Mouse (Mus musculus): ENCODE measurements around the gene Inpp5k. TPM values are rescaled to one million over a fixed set of nuclear protein-coding genes. Genes with fewer than 3 reads are reported as not detected.

Inpp5k gene
- polyA plus RNA-seq, 1 experiment from 2014 or later = 30.7 TPM

GRCm38 (mm10) chr11:75660081-75660590 is 29.3 kb downstream of the Inpp5k start:
- H3K4me1 ChIP-seq (ENCODE audit: control insufficient read depth in 2 of 2, insufficient read depth in 2 of 2, low read length in 2 of 2) = peaks cover 11 to 18% of the 10 kb centered on the region in 2 experiments
- H3K9me3 ChIP-seq (ENCODE audit: control insufficient read depth, low read length) = no peaks in the 10 kb centered on the region
- no peak for ATAC-seq (ENCODE audit: insufficient number of reproducible peaks, insufficient read depth, low FRiP score, low read depth)
- no peak overlapping the region for H3K4me3 ChIP-seq (ENCODE audit: control insufficient read depth in 1 of 2, insufficient read depth in 1 of 2, low read depth in 1 of 2, low read length in 2 of 2)
- H3K27ac ChIP-seq (replicated peaks in 1 of 2; ENCODE audit: control insufficient read depth in 1 of 2, insufficient read depth in 1 of 2, low read depth in 2 of 2, low read length in 2 of 2) = no peak overlapping the region
- H3K27me3 ChIP-seq (ENCODE audit: control insufficient read depth, insufficient read depth, low read length) = no peaks in the 10 kb centered on the region
- H3K36me3 ChIP-seq (ENCODE audit: control insufficient read depth, insufficient read depth, low read length) = peaks cover 78% of the 10 kb centered on the region
- no peak overlapping the region for H3K9ac ChIP-seq (ENCODE audit: low read length)
- no peak overlapping the region for H3K4me2 ChIP-seq (ENCODE audit: low read length)
- 94% methylated on average over 12 of the region's 12 CpGs for WGBS

- peaks cover 7 to 14% of the 10 kb centered on the region in 2 experiments for H3K4me1 ChIP-seq (ENCODE audit: control insufficient read depth in 2 of 2, insufficient read depth in 2 of 2, low read length in 2 of 2)
- no peak overlapping the region for H3K4me3 ChIP-seq (ENCODE audit: control insufficient read depth in 1 of 2, insufficient read depth in 1 of 2, low read depth in 1 of 2, low read length in 2 of 2)
- H3K27ac ChIP-seq (replicated peaks in 1 of 2; ENCODE audit: control insufficient read depth in 1 of 2, insufficient read depth in 1 of 2, low read depth in 2 of 2, low read length in 2 of 2) = no peak overlapping the region
- WGBS = 87% methylated on average over 21 of the region's 21 CpGs
- peaks cover 89% of the 10 kb centered on the region for H3K36me3 ChIP-seq (ENCODE audit: control insufficient read depth, insufficient read depth, low read length)
- ATAC-seq (ENCODE audit: insufficient number of reproducible peaks, insufficient read depth, low FRiP score, low read depth) = no peak
- H3K4me2 ChIP-seq (ENCODE audit: low read length) = no peak overlapping the region
- no peaks in the 10 kb centered on the region for H3K27me3 ChIP-seq (ENCODE audit: control insufficient read depth, insufficient read depth, low read length)
- H3K9ac ChIP-seq (ENCODE audit: low read length) = no peak overlapping the region
- no peaks in the 10 kb centered on the region for H3K9me3 ChIP-seq (ENCODE audit: control insufficient read depth, low read length)
Observed at GRCm38 (mm10) chr11:75660941-75661800, 30.4 kb downstream of the Inpp5k start.

GRCm38 (mm10) chr11:75662131-75662530 is 31.3 kb downstream of the Inpp5k start:
- no peak overlapping the region for H3K4me2 ChIP-seq (ENCODE audit: low read length)
- 92% methylated on average over 7 of the region's 7 CpGs for WGBS
- peaks cover 98% of the 10 kb centered on the region for H3K36me3 ChIP-seq (ENCODE audit: control insufficient read depth, insufficient read depth, low read length)
- no peak overlapping the region for H3K4me3 ChIP-seq (ENCODE audit: control insufficient read depth in 1 of 2, insufficient read depth in 1 of 2, low read depth in 1 of 2, low read length in 2 of 2)
- H3K9me3 ChIP-seq (ENCODE audit: control insufficient read depth, low read length) = no peaks in the 10 kb centered on the region
- H3K4me1 ChIP-seq (ENCODE audit: control insufficient read depth in 2 of 2, insufficient read depth in 2 of 2, low read length in 2 of 2) = peaks cover 3 to 5% of the 10 kb centered on the region in 2 experiments
- no peak overlapping the region for H3K27ac ChIP-seq (replicated peaks in 1 of 2; ENCODE audit: control insufficient read depth in 1 of 2, insufficient read depth in 1 of 2, low read depth in 2 of 2, low read length in 2 of 2)
- H3K27me3 ChIP-seq (ENCODE audit: control insufficient read depth, insufficient read depth, low read length) = no peaks in the 10 kb centered on the region
- H3K9ac ChIP-seq (ENCODE audit: low read length) = no peak overlapping the region
- ATAC-seq (ENCODE audit: insufficient number of reproducible peaks, insufficient read depth, low FRiP score, low read depth) = no peak

- Histone ChIP-seq H3K4me3 (ENCODE audit: control insufficient read depth in 1 of 2, insufficient read depth in 1 of 2, low read depth in 1 of 2, low read length in 2 of 2) (no peak overlapping the region), H3K27me3 (ENCODE audit: control insufficient read depth, insufficient read depth, low read length) (no peaks in the 10 kb centered on the region), H3K4me2 (ENCODE audit: low read length) (no peak overlapping the region), H3K36me3 (ENCODE audit: control insufficient read depth, insufficient read depth, low read length) (peaks cover 99% of the 10 kb centered on the region), H3K9ac (ENCODE audit: low read length) (no peak overlapping the region), H3K27ac (replicated peaks in 1 of 2; ENCODE audit: control insufficient read depth in 1 of 2, insufficient read depth in 1 of 2, low read depth in 2 of 2, low read length in 2 of 2) (no peak overlapping the region), H3K4me1 (ENCODE audit: control insufficient read depth in 2 of 2, insufficient read depth in 2 of 2, low read length in 2 of 2) (no peaks in the 10 kb centered on the region), H3K9me3 (ENCODE audit: control insufficient read depth, low read length) (no peaks in the 10 kb centered on the region)
- WGBS = 92% methylated on average over 6 of the region's 6 CpGs
- ATAC-seq (ENCODE audit: insufficient number of reproducible peaks, insufficient read depth, low FRiP score, low read depth) = no peak
Observed at GRCm38 (mm10) chr11:75666296-75666695, 35.5 kb downstream of the Inpp5k start.

- Histone ChIP-seq H3K9ac (ENCODE audit: low read length) (no peak overlapping the region), H3K4me3 (ENCODE audit: control insufficient read depth in 1 of 2, insufficient read depth in 1 of 2, low read depth in 1 of 2, low read length in 2 of 2) (no peak overlapping the region), H3K4me2 (ENCODE audit: low read length) (no peak overlapping the region), H3K27me3 (ENCODE audit: control insufficient read depth, insufficient read depth, low read length) (no peaks in the 10 kb centered on the region), H3K27ac (replicated peaks in 1 of 2; ENCODE audit: control insufficient read depth in 1 of 2, insufficient read depth in 1 of 2, low read depth in 2 of 2, low read length in 2 of 2) (no peak overlapping the region), H3K9me3 (ENCODE audit: control insufficient read depth, low read length) (no peaks in the 10 kb centered on the region), H3K4me1 (ENCODE audit: control insufficient read depth in 2 of 2, insufficient read depth in 2 of 2, low read length in 2 of 2) (no peaks in the 10 kb centered on the region), H3K36me3 (ENCODE audit: control insufficient read depth, insufficient read depth, low read length) (peaks cover 99% of the 10 kb centered on the region)
- ATAC-seq (ENCODE audit: insufficient number of reproducible peaks, insufficient read depth, low FRiP score, low read depth) = no peak
- 78% methylated on average over 3 of the region's 3 CpGs for WGBS
Observed at GRCm38 (mm10) chr11:75668621-75669020, 37.8 kb downstream of the Inpp5k start.

- H3K36me3 ChIP-seq (ENCODE audit: control insufficient read depth, insufficient read depth, low read length) = peaks cover 95% of the 10 kb centered on the region
- no peak overlapping the region for H3K4me3 ChIP-seq (ENCODE audit: control insufficient read depth in 1 of 2, insufficient read depth in 1 of 2, low read depth in 1 of 2, low read length in 2 of 2)
- H3K9ac ChIP-seq (ENCODE audit: low read length) = no peak overlapping the region
- H3K27me3 ChIP-seq (ENCODE audit: control insufficient read depth, insufficient read depth, low read length) = no peaks in the 10 kb centered on the region
- 87% methylated on average over 11 of the region's 11 CpGs for WGBS
- no peak overlapping the region for H3K27ac ChIP-seq (replicated peaks in 1 of 2; ENCODE audit: control insufficient read depth in 1 of 2, insufficient read depth in 1 of 2, low read depth in 2 of 2, low read length in 2 of 2)
- no peak overlapping the region for H3K4me2 ChIP-seq (ENCODE audit: low read length)
- no peaks in the 10 kb centered on the region for H3K4me1 ChIP-seq (ENCODE audit: control insufficient read depth in 2 of 2, insufficient read depth in 2 of 2, low read length in 2 of 2)
- H3K9me3 ChIP-seq (ENCODE audit: control insufficient read depth, low read length) = no peaks in the 10 kb centered on the region
- ATAC-seq (ENCODE audit: insufficient number of reproducible peaks, insufficient read depth, low FRiP score, low read depth) = no peak
Observed at GRCm38 (mm10) chr11:75669176-75669852, 38.5 kb downstream of the Inpp5k start.

- WGBS = 92% methylated on average over 12 of the region's 12 CpGs
Observed at GRCm38 (mm10) chr11:75669853-75670200, 39.0 kb downstream of the Inpp5k start.

More at GRCm38 (mm10) chr11:75669853-75670200, 39.0 kb downstream of the Inpp5k start:
- H3K36me3 ChIP-seq (ENCODE audit: control insufficient read depth, insufficient read depth, low read length) = peaks cover 91% of the 10 kb centered on the region
- no peaks in the 10 kb centered on the region for H3K9me3 ChIP-seq (ENCODE audit: control insufficient read depth, low read length)
- no peak for ATAC-seq (ENCODE audit: insufficient number of reproducible peaks, insufficient read depth, low FRiP score, low read depth)
- H3K9ac ChIP-seq (ENCODE audit: low read length) = no peak overlapping the region
- no peaks in the 10 kb centered on the region for H3K27me3 ChIP-seq (ENCODE audit: control insufficient read depth, insufficient read depth, low read length)
- no peak overlapping the region for H3K27ac ChIP-seq (replicated peaks in 1 of 2; ENCODE audit: control insufficient read depth in 1 of 2, insufficient read depth in 1 of 2, low read depth in 2 of 2, low read length in 2 of 2)
- no peaks in the 10 kb centered on the region for H3K4me1 ChIP-seq (ENCODE audit: control insufficient read depth in 2 of 2, insufficient read depth in 2 of 2, low read length in 2 of 2)
- H3K4me3 ChIP-seq (ENCODE audit: control insufficient read depth in 1 of 2, insufficient read depth in 1 of 2, low read depth in 1 of 2, low read length in 2 of 2) = no peak overlapping the region
- no peak overlapping the region for H3K4me2 ChIP-seq (ENCODE audit: low read length)

Measured in heart, embryonic 14.5 days (tissue).